Mouse (Mus musculus) liver, adult 2 months (tissue): ENCODE results near the gene Pde3b.
"Not testable (repeated sequence)": the region's sequence is repeated elsewhere in the genome, so short reads cannot be mapped to it uniquely, and the experiment has no call there.

Experiments used
- CTCF ChIP-seq: fragments of 200-500 bp; IDR thresholded peaks from 2 replicates; pipeline ENCODE4 v1.5.1; 2011; ENCODE audit warnings: low read depth, low read length, control low read depth
- POLR2A ChIP-seq: fragments of 200-500 bp; IDR thresholded peaks from 2 replicates; pipeline ENCODE4 v1.6.1; 2011; ENCODE audit warnings: low read length, control low read depth; ENCODE audit not compliant: insufficient read depth; ENCODE audit errors: extremely low read depth

GRCm38 (mm10) chr7:114573866-114574265 is 158.8 kb downstream of the Pde3b start:
- TF ChIP-seq CTCF, POLR2A: not testable (repeated sequence)
